Mouse (Mus musculus) myocyte (in vitro differentiated cells): ENCODE data around the gene Tmprss3. TPM values are rescaled to one million over a fixed set of nuclear protein-coding genes. Genes with fewer than 3 reads are reported as not detected.

Source experiments
- H3K27me3 ChIP-seq: one replicate; pipeline ENCODE4 v1.6.1; 2011; ENCODE audit not compliant: control insufficient read depth, insufficient read depth, insufficient read length
- H3K36me3 ChIP-seq: one replicate; pipeline ENCODE4 v1.6.1; 2011; ENCODE audit not compliant: control insufficient read depth, insufficient read depth
- H3K4me2 ChIP-seq: one replicate; pipeline ENCODE4 v1.6.1; 2011; ENCODE audit warnings: low read depth, control low read depth
- H3K4me3 ChIP-seq: one replicate; pipeline ENCODE4 v1.5.1; 2011; ENCODE audit warnings: mild to moderate bottlenecking, control low read depth, moderate library complexity
- H3K79me2 ChIP-seq: one replicate; pipeline ENCODE4 v1.6.1; 2011; ENCODE audit not compliant: control insufficient read depth, insufficient read depth
- H3ac ChIP-seq: one replicate; pipeline ENCODE4 v1.6.1; 2011; ENCODE audit not compliant: control insufficient read depth, insufficient read length
- CEBPB ChIP-seq: IDR thresholded peaks from 2 replicates; pipeline ENCODE4 v1.6.1; 2011; ENCODE audit warnings: mild to moderate bottlenecking, moderate library complexity; ENCODE audit not compliant: poor library complexity, insufficient read depth, severe bottlenecking
- E2F4 ChIP-seq: IDR thresholded peaks from one replicate; pipeline ENCODE4 v1.6.1; 2011; ENCODE audit warnings: mild to moderate bottlenecking, control low read depth, moderate library complexity; ENCODE audit not compliant: insufficient read depth
- MAX ChIP-seq: IDR thresholded peaks from one replicate; pipeline ENCODE4 v1.6.1; 2011; ENCODE audit warnings: low read depth, mild to moderate bottlenecking, control low read depth
- MYOD1 ChIP-seq, 3 experiments: IDR thresholded peaks; one replicate each; pipeline ENCODE4 v1.6.1; 2011; ENCODE audit warnings: control low read depth in 2 of 3, low read depth in 2 of 3, mild to moderate bottlenecking in 2 of 3, moderate library complexity in 1 of 3; ENCODE audit not compliant: insufficient read length in 2 of 3, control insufficient read depth in 1 of 3
- MYOG ChIP-seq, 3 experiments: IDR thresholded peaks; one replicate each; pipeline ENCODE4 v1.6.1; 2011; ENCODE audit warnings: control low read depth in 2 of 3, low read depth in 2 of 3, mild to moderate bottlenecking in 2 of 3; ENCODE audit not compliant: insufficient read length in 2 of 3, control insufficient read depth in 1 of 3, insufficient read depth in 1 of 3
- POLR2A ChIP-seq: IDR thresholded peaks from one replicate; pipeline ENCODE4 v1.6.1; 2011; ENCODE audit warnings: low read depth, mild to moderate bottlenecking, control low read depth, moderate library complexity; ENCODE audit not compliant: insufficient read length
- POLR2AphosphoS2 ChIP-seq: IDR thresholded peaks from one replicate; pipeline ENCODE4 v1.6.1; 2011; ENCODE audit warnings: low read depth, control low read depth; ENCODE audit not compliant: insufficient read length
- REST ChIP-seq: IDR thresholded peaks from one replicate; pipeline ENCODE4 v1.6.1; 2011; ENCODE audit warnings: mild to moderate bottlenecking, control low read depth, moderate library complexity; ENCODE audit not compliant: insufficient read depth, insufficient read length
- SRF ChIP-seq: IDR thresholded peaks from one replicate; pipeline ENCODE4 v1.6.1; 2011; ENCODE audit warnings: low read depth; ENCODE audit not compliant: control insufficient read depth, insufficient read length
- TCF12 ChIP-seq: IDR thresholded peaks from one replicate; pipeline ENCODE4 v1.6.1; 2011; ENCODE audit warnings: mild to moderate bottlenecking, control low read depth; ENCODE audit not compliant: poor library complexity, insufficient read depth, severe bottlenecking
- TCF3 ChIP-seq: IDR thresholded peaks from one replicate; pipeline ENCODE4 v1.6.1; 2011; ENCODE audit warnings: low read depth, control low read depth; ENCODE audit not compliant: insufficient read length
- USF1 ChIP-seq: IDR thresholded peaks from one replicate; pipeline ENCODE4 v1.6.1; 2011; ENCODE audit warnings: low read depth, mild to moderate bottlenecking, control low read depth, moderate library complexity
- polyA plus RNA-seq: library from polyadenylated mRNA; unstranded; fragments of >200 nt; fragmentation: generic; extraction: Trizol; gene quantifications from one replicate; pipeline ENCODE4 v1.2.1, GENCODE M21; 2012; ENCODE audit warnings: missing spikeins

The Tmprss3 gene
- polyA plus RNA-seq, 1 experiment, result not detected

DNA sequence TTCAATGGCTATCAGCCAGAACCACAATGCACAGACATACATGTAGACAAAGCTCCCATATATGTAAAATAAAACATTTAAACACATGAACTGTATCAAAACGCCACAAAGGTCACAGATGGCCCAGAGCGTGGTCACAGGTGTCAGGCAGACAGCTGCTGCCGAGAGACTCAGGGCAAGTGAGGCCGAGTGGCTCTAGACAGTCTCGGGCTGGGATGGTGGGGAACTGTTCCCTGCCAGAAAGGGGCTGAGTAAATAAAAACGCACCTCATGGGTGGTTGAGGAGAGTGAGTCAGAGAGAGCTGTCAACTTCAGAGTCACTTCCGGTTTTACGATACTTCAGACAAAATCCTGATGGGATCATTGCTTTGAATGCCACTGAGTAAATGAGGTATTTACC lies 25.8 kb upstream of the Tmprss3 start:
- H3K27me3 ChIP-seq, result peaks cover 2% of the 10 kb centered on the region
- no peaks in the 10 kb centered on the region for H3K36me3 ChIP-seq
- no peak overlapping the region for H3K4me3 ChIP-seq
- TF ChIP-seq REST (no peak), POLR2AphosphoS2 (no peak), MYOD1 (IDR thresholded peaks at IDR 0.05; ENCODE audit: control insufficient read depth in 1 of 3, insufficient read length in 2 of 3, low read depth in 2 of 3) (no peak), POLR2A (no peak), USF1 (no peak), TCF12 (no peak), MYOG (IDR thresholded peaks at IDR 0.05; ENCODE audit: control insufficient read depth in 1 of 3, insufficient read depth in 1 of 3, insufficient read length in 2 of 3, low read depth in 2 of 3) (no peak), CEBPB (no peak), TCF3 (no peak), SRF (no peak), E2F4 (no peak)
- no peak overlapping the region for H3K4me2 ChIP-seq
- H3K79me2 ChIP-seq, result no peaks in the 10 kb centered on the region
- no peak overlapping the region for H3ac ChIP-seq

DNA sequence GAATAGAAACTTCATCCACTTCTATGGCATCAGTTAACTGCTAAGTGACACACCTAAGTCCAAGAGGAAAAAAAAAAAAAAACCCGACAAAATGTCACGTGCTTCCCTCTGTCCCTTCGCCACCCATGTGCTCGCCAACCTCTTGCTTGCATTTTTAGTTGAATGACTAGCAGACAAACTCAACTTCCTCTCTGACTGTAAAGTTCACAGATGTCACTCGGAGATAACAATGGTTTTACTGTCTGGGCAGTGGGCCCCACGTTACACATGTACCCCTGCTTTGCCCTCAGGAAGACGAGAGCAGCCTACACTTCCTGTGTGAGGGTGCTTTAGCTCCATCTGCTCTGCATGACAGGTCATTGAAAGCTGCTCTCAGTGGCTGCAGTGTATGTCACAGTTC lies 25.1 kb upstream of the Tmprss3 start:
- no peaks in the 10 kb centered on the region for H3K79me2 ChIP-seq
- TF ChIP-seq TCF3, result no peak
- no peak for TF ChIP-seq MYOD1 (IDR thresholded peaks at IDR 0.05; ENCODE audit: control insufficient read depth in 1 of 3, insufficient read length in 2 of 3, low read depth in 2 of 3)
- no peak for TF ChIP-seq SRF
- no peak for TF ChIP-seq MYOG (IDR thresholded peaks at IDR 0.05; ENCODE audit: control insufficient read depth in 1 of 3, insufficient read depth in 1 of 3, insufficient read length in 2 of 3, low read depth in 2 of 3)
- TF ChIP-seq MAX, result no peak
- no peak for TF ChIP-seq USF1
- TF ChIP-seq POLR2A, result no peak
- no peak for TF ChIP-seq E2F4
- TF ChIP-seq TCF12, result no peak
- no peak for TF ChIP-seq REST
- no peak for TF ChIP-seq POLR2AphosphoS2
- no peak for TF ChIP-seq CEBPB
- no peak overlapping the region for H3K4me2 ChIP-seq
- H3K36me3 ChIP-seq, result no peaks in the 10 kb centered on the region
- no peak overlapping the region for H3ac ChIP-seq
- peaks cover 4% of the 10 kb centered on the region for H3K27me3 ChIP-seq
- no peak overlapping the region for H3K4me3 ChIP-seq

DNA sequence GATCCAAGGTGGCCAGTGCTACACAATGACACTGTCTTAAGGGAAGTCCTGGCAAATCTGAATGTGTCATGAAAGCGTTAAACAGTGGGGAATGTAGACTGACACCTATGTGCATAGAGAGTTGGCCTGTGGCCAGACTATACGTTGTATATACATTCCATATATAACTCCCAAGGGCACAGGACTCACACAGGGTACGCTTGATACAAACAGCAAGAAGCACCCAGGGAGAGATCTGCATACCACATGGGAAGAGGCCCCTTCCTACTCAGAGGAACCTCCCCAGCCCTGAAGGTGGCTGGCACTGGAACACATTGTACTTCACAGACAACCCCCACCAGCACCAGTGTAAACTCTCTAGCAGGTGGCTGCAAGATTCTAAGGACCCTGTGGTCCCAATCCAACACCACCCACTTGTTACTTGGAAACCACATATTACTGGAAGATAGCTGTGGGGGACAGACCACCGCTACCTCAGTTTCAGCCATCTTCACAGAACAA lies 24.1 kb upstream of the Tmprss3 start:
- H3K4me2 ChIP-seq, result no peak overlapping the region
- H3ac ChIP-seq, result no peak overlapping the region
- H3K27me3 ChIP-seq, result peaks cover 4% of the 10 kb centered on the region
- TF ChIP-seq REST (no peak), MYOD1 (IDR thresholded peaks at IDR 0.05; ENCODE audit: control insufficient read depth in 1 of 3, insufficient read length in 2 of 3, low read depth in 2 of 3) (no peak), POLR2AphosphoS2 (no peak), TCF12 (no peak), POLR2A (no peak), MAX (no peak), MYOG (IDR thresholded peaks at IDR 0.05; ENCODE audit: control insufficient read depth in 1 of 3, insufficient read depth in 1 of 3, insufficient read length in 2 of 3, low read depth in 2 of 3) (no peak), E2F4 (no peak), USF1 (no peak), SRF (no peak), CEBPB (no peak), TCF3 (no peak)
- H3K79me2 ChIP-seq, result no peaks in the 10 kb centered on the region
- H3K4me3 ChIP-seq, result no peak overlapping the region
- H3K36me3 ChIP-seq, result no peaks in the 10 kb centered on the region

DNA sequence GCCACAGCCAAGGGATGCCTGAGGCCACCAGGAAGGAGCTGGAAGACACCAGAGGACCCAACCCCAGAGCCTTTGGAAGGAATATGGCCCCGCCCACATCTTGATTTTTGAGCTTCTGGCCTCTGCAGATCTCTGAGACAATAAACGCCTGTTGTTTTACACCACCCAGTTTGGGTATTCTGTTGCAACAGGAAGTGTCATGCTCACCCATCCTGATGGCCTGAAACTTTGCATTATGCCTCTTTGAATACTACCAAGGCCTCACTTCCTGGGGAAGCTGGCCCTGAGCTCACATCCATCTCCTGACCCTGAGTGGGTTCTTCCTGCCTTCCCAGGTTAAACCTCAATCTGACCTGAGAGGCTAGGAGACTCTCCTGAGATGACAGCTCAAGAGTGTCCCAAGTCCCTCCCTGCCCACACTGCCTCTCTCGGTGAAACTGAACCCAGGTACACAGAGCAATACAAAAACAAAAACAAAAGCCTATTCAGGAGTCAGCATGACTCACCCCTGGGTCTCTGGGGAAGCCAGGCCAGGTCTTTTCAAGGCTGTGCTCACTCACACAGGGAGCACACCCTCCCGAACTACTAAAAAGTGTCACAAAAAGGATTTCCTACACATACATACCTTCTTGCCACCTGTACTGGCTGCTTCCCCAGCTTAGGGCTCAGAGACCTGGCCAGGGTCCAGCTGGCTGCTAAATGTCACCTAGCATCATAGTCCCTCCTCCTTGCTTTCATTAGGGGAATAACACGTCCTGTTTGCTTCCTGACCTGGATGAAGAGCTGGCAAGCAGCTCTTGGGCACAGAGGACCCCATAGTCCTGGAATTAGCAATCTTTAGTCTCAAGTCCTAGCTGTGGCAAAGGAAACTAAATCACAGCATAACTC lies 17.5 kb upstream of the Tmprss3 start:
- no peak overlapping the region for H3K4me2 ChIP-seq
- H3K79me2 ChIP-seq, result no peaks in the 10 kb centered on the region
- TF ChIP-seq MYOG (IDR thresholded peaks at IDR 0.05; ENCODE audit: control insufficient read depth in 1 of 3, insufficient read depth in 1 of 3, insufficient read length in 2 of 3, low read depth in 2 of 3) (no peak), CEBPB (no peak), SRF (no peak), REST (no peak), TCF3 (no peak), POLR2AphosphoS2 (no peak), USF1 (no peak)
- peaks cover 4% of the 10 kb centered on the region for H3K27me3 ChIP-seq
- no peaks in the 10 kb centered on the region for H3K36me3 ChIP-seq
- no peak overlapping the region for H3K4me3 ChIP-seq
- no peak overlapping the region for H3ac ChIP-seq
